Mouse (Mus musculus) hindbrain, embryonic 10.5 days (tissue): ENCODE results near the gene Dmkn. TPM values are rescaled to one million over a fixed set of nuclear protein-coding genes. Genes with fewer than 3 reads are reported as not detected.

Experiments used
- polyA plus RNA-seq: library from polyadenylated mRNA; unstranded; fragments of >200 nt; fragmentation: Nextera tagmentation; extraction: Ambion mirVana; gene quantifications from 2 replicates; pipeline ENCODE4 v1.2.1, GENCODE M21; 2016

The Dmkn gene
- polyA plus RNA-seq, 1 experiment from 2014 or later, result 0.59 TPM

Other genes starting within 250 kb of the Dmkn start
- 40.1 and 79.4 TPM in 2 replicates for gene Arhgap33, start 228.7 kb upstream of the Dmkn start, polyA plus RNA-seq
- 4.1 and 5.3 TPM in 2 replicates for gene Hspb6, start 211.6 kb upstream of the Dmkn start, polyA plus RNA-seq
- 13.8 and 15.1 TPM in 2 replicates for gene Proser3, start 211.5 kb upstream of the Dmkn start, polyA plus RNA-seq
- gene Lin37, start 203.9 kb upstream of the Dmkn start, polyA plus RNA-seq, result 47.6 and 50.2 TPM in 2 replicates
- gene U2af1l4, start 200.5 kb upstream of the Dmkn start, polyA plus RNA-seq, result 96.0 and 106 TPM in 2 replicates
- 16.4 and 16.9 TPM in 2 replicates for gene Gm49396, start 200.4 kb upstream of the Dmkn start, polyA plus RNA-seq
- gene Psenen, start 200.1 kb upstream of the Dmkn start, polyA plus RNA-seq, result 131 and 140 TPM in 2 replicates
- 6.2 and 6.7 TPM in 2 replicates for gene Igflr1, start 198.3 kb upstream of the Dmkn start, polyA plus RNA-seq
- gene Kmt2b, start 175.0 kb upstream of the Dmkn start, polyA plus RNA-seq, result 9.6 and 11.0 TPM in 2 replicates
- gene Zbtb32, start 164.8 kb upstream of the Dmkn start, polyA plus RNA-seq, result 0.20 and 0.21 TPM in 2 replicates
- 0.52 and 1.2 TPM in 2 replicates for gene Upk1a, start 150.9 kb upstream of the Dmkn start, polyA plus RNA-seq
- gene Cox6b1, start 137.6 kb upstream of the Dmkn start, polyA plus RNA-seq, result 810 and 924 TPM in 2 replicates
- gene Etv2, start 127.9 kb upstream of the Dmkn start, polyA plus RNA-seq, result 0.14 TPM in 1 of 2 replicates, not detected in the other
- gene Rbm42, start 113.4 kb upstream of the Dmkn start, polyA plus RNA-seq, result 145 and 175 TPM in 2 replicates
- gene Haus5, start 98.8 kb upstream of the Dmkn start, polyA plus RNA-seq, result 63.9 and 76.3 TPM in 2 replicates
- not detected in 2 replicates for gene Pmis2, start 92.2 kb upstream of the Dmkn start, polyA plus RNA-seq
- not detected in 2 replicates for gene 2200002J24Rik, start 64.8 kb upstream of the Dmkn start, polyA plus RNA-seq
- 0.91 and 1.6 TPM in 2 replicates for gene Atp4a, start 51.5 kb upstream of the Dmkn start, polyA plus RNA-seq
- gene Tmem147, start 34.2 kb upstream of the Dmkn start, polyA plus RNA-seq, result 163 and 170 TPM in 2 replicates
- 0.26 and 0.69 TPM in 2 replicates for gene Gapdhs, start 20.1 kb upstream of the Dmkn start, polyA plus RNA-seq
- 0.72 and 0.93 TPM in 2 replicates for gene Sbsn, start 12.3 kb upstream of the Dmkn start, polyA plus RNA-seq
- not detected in 2 replicates for gene Krtdap, start 24.1 kb downstream of the Dmkn start, polyA plus RNA-seq
- gene Ffar2, start 60.0 kb downstream of the Dmkn start, polyA plus RNA-seq, result not detected in 2 replicates
- gene Ffar3, start 92.4 kb downstream of the Dmkn start, polyA plus RNA-seq, result not detected in 2 replicates
- not detected in 2 replicates for gene Ffar1, start 97.8 kb downstream of the Dmkn start, polyA plus RNA-seq
- gene Cd22, start 116.6 kb downstream of the Dmkn start, polyA plus RNA-seq, result 0.11 TPM in 1 of 2 replicates, not detected in the other
- 0.61 and 0.67 TPM in 2 replicates for gene Mag, start 151.1 kb downstream of the Dmkn start, polyA plus RNA-seq
- not detected in 2 replicates for gene Hamp2, start 160.9 kb downstream of the Dmkn start, polyA plus RNA-seq
- not detected in 2 replicates for gene Hamp, start 180.3 kb downstream of the Dmkn start, polyA plus RNA-seq
- gene Usf2, start 193.0 kb downstream of the Dmkn start, polyA plus RNA-seq, result 23.6 and 26.3 TPM in 2 replicates
- gene Lsr, start 209.7 kb downstream of the Dmkn start, polyA plus RNA-seq, result 21.2 and 29.8 TPM in 2 replicates
- gene Fam187b, start 210.0 kb downstream of the Dmkn start, polyA plus RNA-seq, result 1.4 and 2.0 TPM in 2 replicates